8 mouse cellular contexts compared by ENCODE assay signal in genomic region chr8:44934850-44935497, GRCm38 (mm10). TPM values are rescaled to one million over a fixed set of nuclear protein-coding genes. Genes with fewer than 3 reads are reported as not detected.
A peak's percentile ranks its signal among the peaks of the same experiment; 100 is the strongest.
DNase-seq lines count a peak whose midpoint lies in the region; ATAC-seq lines count a peak whose summit lies in the region.

TSS of gene Fat1 (plus strand) at chr8:44935447.

- peak within 1 kb of the TSS; percentile 96 for H3K4me2 ChIP-seq in hindbrain, embryonic 16.5 days (ENCODE audit: low read length)

- H3K36me3 ChIP-seq in hindbrain, embryonic 16.5 days (ENCODE audit: control insufficient read depth, insufficient read depth, low read length), result no peaks in the 10 kb centered on the region

- intact Hi-C loops in gastrocnemius, postnatal 14 days (cut with DNase I; ENCODE audit: low total_unique reads), result loop anchor here (5.0 kb wide), 1 partner anchor 77 kb away; no protein-coding TSS in a partner anchor
- intact Hi-C loops in left cerebral cortex, postnatal 10 days (cut with DNase I), result loop anchor here (1.0 to 10.0 kb wide), 4 partner anchors 50 to 560 kb away; no protein-coding TSS in a partner anchor

- H3K4me1 ChIP-seq in hindbrain, embryonic 16.5 days (ENCODE audit: control insufficient read depth, insufficient read depth, low read depth, low read length), result no peaks in the 10 kb centered on the region; the same call in 1 of the 2 replicates

- no peaks in the 10 kb centered on the region for H3K27me3 ChIP-seq in hindbrain, embryonic 16.5 days (replicated peaks; ENCODE audit: control insufficient read depth, insufficient read depth, low read length)

- H3K9me3 ChIP-seq in hindbrain, embryonic 16.5 days (ENCODE audit: control insufficient read depth, low read length), result no peaks in the 10 kb centered on the region

- WGBS in hindbrain, embryonic 16.5 days, result under 1% methylated on average over 46 of the region's 49 CpGs

- H3K27ac ChIP-seq in hindbrain, embryonic 16.5 days (ENCODE audit: low read depth, low read length), result peak within 1 kb of the TSS; percentile 88

- peak; percentile 76 for ATAC-seq in hindbrain, embryonic 16.5 days

- peak; percentile 95 for DNase-seq in adrenal gland, postnatal 14 days
- DNase-seq in embryo, embryonic 10 days (ENCODE audit: low spot score), result peak; percentile 90
- peak; percentile 88 for DNase-seq in gastrocnemius, postnatal 14 days
- DNase-seq in left cerebral cortex, postnatal 10 days (ENCODE audit: extremely low spot score in 1 of 2, low spot score in 2 of 2), result peak; percentile 58 to 91
- DNase-seq in mesoderm, embryonic 11.5 days (ENCODE audit: low read depth, low spot score), result peak; percentile 92
- DNase-seq in skeletal muscle tissue, adult 2 months (ENCODE audit: low read depth, low spot score), result peak; percentile 74
- DNase-seq in B cell, adult 2 months, result no peak

- peak within 1 kb of the TSS; percentile 89 for H3K4me3 ChIP-seq in hindbrain, embryonic 16.5 days (ENCODE audit: low read length)

- peak within 1 kb of the TSS; percentile 60 for H3K9ac ChIP-seq in hindbrain, embryonic 16.5 days (ENCODE audit: low read depth, low read length)

RNA-seq across cellular contexts. Expression of gene Fat1, which starts in this region (rescaled TPM):
- 60.5 and 84.6 TPM in 2 replicates for total RNA-seq in adrenal gland, postnatal 14 days (2021)
- total RNA-seq in gastrocnemius, postnatal 14 days (2021), result 10 to 100 TPM; 10.1 to 13.4 TPM
- 14.8 and 16.0 TPM in 2 replicates for polyA plus RNA-seq in hindbrain, embryonic 16.5 days (2015; fragmentation: Nextera tagmentation; extraction: Ambion mirVana)
- total RNA-seq in left cerebral cortex, postnatal 10 days (2021), result 10 to 100 TPM; 37.0 to 42.9 TPM

Comparison
In these comparisons a context has a peak if more than half of its experiments do, and no peak if none do; other contexts are left out.
1. DNase-seq: peak in adrenal gland, postnatal 14 days (single experiment), embryo, embryonic 10 days (single experiment), gastrocnemius, postnatal 14 days (single experiment), left cerebral cortex, postnatal 10 days (2 of 2), mesoderm, embryonic 11.5 days (single experiment) and skeletal muscle tissue, adult 2 months (single experiment); none in B cell, adult 2 months (0 of 2).